Mouse (Mus musculus) kidney, adult 2 months (tissue): Measurements from ENCODE around the gene Cd86.

Experiments used
- CTCF ChIP-seq: fragments of 200-500 bp; conservative IDR thresholded peaks from 2 replicates; pipeline ENCODE4 v1.5.1; 2011; ENCODE audit warnings: low read depth, mild to moderate bottlenecking, control low read depth, low read length, moderate library complexity, mixed read lengths; ENCODE audit not compliant: insufficient read depth, insufficient read length
- POLR2A ChIP-seq: fragments of 200-500 bp; IDR thresholded peaks from one replicate; pipeline ENCODE4 v1.6.1; 2011; ENCODE audit warnings: low read depth, low read length, control low read depth

DNA sequence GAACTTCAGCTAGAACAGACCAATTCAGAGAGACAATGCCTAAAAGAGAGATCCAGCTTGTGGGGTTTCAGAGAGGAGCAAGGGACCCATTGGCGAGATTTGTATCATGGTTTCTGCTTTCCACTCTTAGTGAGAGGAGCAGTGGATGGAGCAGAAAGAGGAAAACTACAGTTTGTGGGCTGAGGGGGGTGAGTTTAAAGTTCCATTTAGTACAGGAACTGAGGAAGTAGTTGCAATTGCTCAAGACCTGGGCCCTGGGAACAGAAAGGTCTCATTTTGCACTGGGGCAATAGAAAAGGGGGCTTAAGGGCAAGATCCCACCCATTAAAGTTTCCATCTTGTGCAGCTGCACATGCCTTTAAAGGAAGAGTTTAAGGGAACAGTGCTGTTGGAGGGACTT, 76.0 kb downstream of the Cd86 start:
- TF ChIP-seq CTCF (no peak), POLR2A (no peak)
